Comparison of ENCODE assay signal across 31 mouse cellular contexts in genomic region chr17:92016373-92016772, GRCm38 (mm10).
"Had no signal": no experiment of that assay in that cellular context is flagged by ENCODE, and none has a peak within 500 bp of the region (broad histone marks: within the 10 kb centered on the region; RNA-seq: fewer than 3 reads in every experiment).

No protein-coding gene starts in this region.

- H3K27ac ChIP-seq: left cerebral cortex, adult 2 months; limb, embryonic 12.5 days; limb, embryonic 13.5 days; limb, embryonic 15.5 days; liver, embryonic 12.5 days; liver, embryonic 13.5 days; liver, embryonic 14.5 days; liver, embryonic 15.5 days; lung, embryonic 15.5 days; macrophage; midbrain, embryonic 10.5 days; midbrain, embryonic 12.5 days; midbrain, embryonic 13.5 days; midbrain, embryonic 15.5 days; neural tube, embryonic 12.5 days had no signal

- H3K4me2 ChIP-seq: limb, embryonic 12.5 days; limb, embryonic 13.5 days; limb, embryonic 15.5 days; liver, embryonic 11.5 days; liver, embryonic 12.5 days; liver, embryonic 13.5 days; liver, embryonic 15.5 days; lung, embryonic 14.5 days; lung, embryonic 15.5 days; midbrain, embryonic 12.5 days; midbrain, embryonic 13.5 days; midbrain, embryonic 15.5 days; neural tube, embryonic 12.5 days had no signal

- H3K9me3 ChIP-seq: limb, embryonic 12.5 days; limb, embryonic 13.5 days; limb, embryonic 15.5 days; liver, embryonic 12.5 days; liver, embryonic 13.5 days; liver, embryonic 15.5 days; lung, embryonic 15.5 days; megakaryocyte, embryonic 14.5 days; midbrain, embryonic 10.5 days; midbrain, embryonic 12.5 days; midbrain, embryonic 13.5 days; midbrain, embryonic 15.5 days; neural tube, embryonic 12.5 days had no signal

- H3K36me3 ChIP-seq: limb, embryonic 12.5 days; limb, embryonic 13.5 days; limb, embryonic 15.5 days; liver, embryonic 12.5 days; liver, embryonic 13.5 days; liver, embryonic 15.5 days; lung, embryonic 15.5 days; midbrain, embryonic 10.5 days; midbrain, embryonic 12.5 days; midbrain, embryonic 13.5 days; midbrain, embryonic 15.5 days; neural tube, embryonic 12.5 days had no signal

- H3K9ac ChIP-seq: limb, embryonic 12.5 days; limb, embryonic 13.5 days; limb, embryonic 15.5 days; liver, embryonic 12.5 days; liver, embryonic 13.5 days; liver, embryonic 14.5 days; liver, embryonic 15.5 days; liver, postnatal 0 days; lung, embryonic 14.5 days; lung, embryonic 15.5 days; midbrain, embryonic 12.5 days; midbrain, embryonic 13.5 days; midbrain, embryonic 15.5 days; neural tube, embryonic 12.5 days had no signal

- H3K4me1 ChIP-seq: limb, embryonic 12.5 days; limb, embryonic 13.5 days; limb, embryonic 15.5 days; liver, embryonic 12.5 days; liver, embryonic 13.5 days; liver, embryonic 15.5 days; lung, embryonic 15.5 days; megakaryocyte, embryonic 14.5 days; midbrain, embryonic 10.5 days; midbrain, embryonic 12.5 days; midbrain, embryonic 13.5 days; midbrain, embryonic 15.5 days; neural tube, embryonic 12.5 days had no signal

- DNase-seq: left cerebral cortex, postnatal 4 days; liver; liver, embryonic 13.5 days; liver, postnatal 0 days; lung, adult 18-20 months; lung, adult 2 months; lung, embryonic 14.5 days; lung, postnatal 10 days; lung, postnatal 14 days; lung, postnatal 36 days; lung, postnatal 4 days; midbrain, embryonic 14.5 days had no signal

- H3K27me3 ChIP-seq: limb, embryonic 12.5 days; limb, embryonic 13.5 days; limb, embryonic 15.5 days; liver, embryonic 12.5 days; liver, embryonic 13.5 days; liver, embryonic 15.5 days; lung, embryonic 15.5 days; megakaryocyte, embryonic 14.5 days; midbrain, embryonic 12.5 days; midbrain, embryonic 13.5 days; midbrain, embryonic 15.5 days; neural tube, embryonic 12.5 days had no signal

- H3K4me3 ChIP-seq: left cerebral cortex, adult 2 months; limb, embryonic 12.5 days; limb, embryonic 13.5 days; limb, embryonic 15.5 days; liver, embryonic 12.5 days; liver, embryonic 13.5 days; liver, embryonic 15.5 days; lung, embryonic 15.5 days; megakaryocyte, embryonic 14.5 days; midbrain, embryonic 10.5 days; midbrain, embryonic 12.5 days; midbrain, embryonic 13.5 days; midbrain, embryonic 15.5 days; myocyte; neural tube, embryonic 12.5 days had no signal

- ATAC-seq: liver, embryonic 12.5 days; liver, postnatal 0 days; lung, postnatal 0 days; midbrain, embryonic 15.5 days; midbrain, embryonic 16.5 days had no signal
